Mouse (Mus musculus) CD4-positive naive resting alpha-beta T cell, adult 57 days (primary cell): ENCODE results near the gene Zfp113. TPM values are rescaled to one million over a fixed set of nuclear protein-coding genes. Genes with fewer than 3 reads are reported as not detected.

Source experiments
- total RNA-seq: library from RNA; stranded (reverse); gene quantifications from one replicate; pipeline ENCODE4 v1.2.4, GENCODE M21; 2023

The Zfp113 gene
- 13.7 TPM for total RNA-seq

DNA sequence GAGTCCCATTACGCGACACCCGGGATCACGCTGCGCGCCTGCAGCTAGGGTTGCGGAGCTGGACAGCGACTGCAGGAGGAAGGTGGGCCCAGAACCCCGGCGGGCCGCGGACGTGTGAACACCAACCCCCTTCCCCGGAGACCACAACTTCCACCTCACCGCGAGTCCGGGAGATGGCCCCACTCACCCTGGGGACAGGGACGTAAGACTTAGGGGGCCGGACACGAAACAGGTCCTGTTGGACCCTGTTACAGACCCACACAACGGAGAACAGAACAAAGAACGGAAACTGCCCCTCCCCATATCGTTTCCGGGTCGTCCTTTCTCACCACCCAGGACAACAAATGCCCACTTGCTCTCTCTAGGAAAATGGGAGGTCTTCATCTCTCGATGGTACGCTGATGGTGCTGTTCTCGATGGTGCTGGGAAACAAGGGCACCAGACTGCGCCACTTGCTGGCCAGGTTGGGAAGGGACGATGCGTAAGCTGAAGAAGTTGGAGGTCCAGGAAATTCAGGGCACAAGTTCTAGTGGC, at the start of gene Zfp113:
Gene Zfp113, minus strand, starts transcription at position 302 of the 534 bp plus-strand sequence.

DNA sequence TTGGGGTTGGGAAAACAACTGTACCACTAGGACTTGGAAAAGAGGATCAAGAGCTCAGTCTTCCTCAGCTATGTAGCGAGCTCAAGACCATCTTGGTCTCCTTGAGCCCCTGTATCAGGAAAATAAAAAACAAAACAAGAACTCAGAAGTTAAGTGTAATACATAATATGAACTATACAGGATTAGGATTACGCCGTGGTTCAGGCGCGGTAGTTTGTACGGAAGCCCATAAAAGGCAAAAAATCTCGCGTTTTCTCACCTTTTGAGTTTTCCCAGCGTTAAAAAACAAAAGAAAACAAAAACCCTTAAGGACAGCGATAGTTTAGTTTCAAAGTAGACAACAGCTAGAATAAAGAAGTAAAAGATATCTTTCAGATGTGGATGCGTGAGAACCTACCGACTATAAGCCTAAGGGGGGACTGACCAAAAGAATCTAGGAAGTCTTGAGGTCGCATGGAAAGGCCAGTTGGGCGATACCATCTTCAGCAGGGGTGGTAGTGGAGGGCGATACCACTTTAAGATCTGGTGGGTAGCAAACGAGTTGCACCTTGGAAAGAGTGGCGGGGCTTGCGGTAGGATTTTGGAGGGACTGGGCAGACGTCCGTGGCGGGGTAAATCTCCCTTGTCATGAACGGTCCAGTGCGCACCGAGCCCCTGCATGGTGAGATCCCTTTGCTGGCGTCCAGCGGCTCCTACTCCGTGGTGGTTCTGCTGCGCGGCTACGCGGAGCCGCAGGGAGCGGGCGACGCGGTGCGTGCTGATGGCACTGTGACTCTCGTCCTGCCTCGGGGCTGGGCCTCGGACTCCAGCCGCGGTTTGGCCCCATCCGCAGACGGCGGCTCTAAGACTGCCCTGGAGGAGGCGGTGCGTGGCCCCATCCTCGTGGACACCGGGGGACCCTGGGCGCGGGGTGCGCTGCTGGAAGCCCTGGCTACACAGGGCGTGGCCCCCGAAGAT, 38.5 kb upstream of the Zfp113 start, which contains the start of gene Mblac1:
Gene Mblac1, plus strand, starts transcription at position 544 of the 957 bp plus-strand sequence.

GRCm38 (mm10) chr5:138186950-138187638, 31.6 kb upstream of the Zfp113 start, which contains the start of the genes Taf6 and Cnpy4:
Taf6 (minus strand) TSS chr5:138187451.
Cnpy4 (plus strand) TSS chr5:138187485.

GRCm38 (mm10) chr5:138171695-138172491, 16.3 kb upstream of the Zfp113 start, which contains the start of the genes Ap4m1 and Mcm7:
Ap4m1 (plus strand) TSS chr5:138172002.
Mcm7 (minus strand) TSS chr5:138172422.

DNA sequence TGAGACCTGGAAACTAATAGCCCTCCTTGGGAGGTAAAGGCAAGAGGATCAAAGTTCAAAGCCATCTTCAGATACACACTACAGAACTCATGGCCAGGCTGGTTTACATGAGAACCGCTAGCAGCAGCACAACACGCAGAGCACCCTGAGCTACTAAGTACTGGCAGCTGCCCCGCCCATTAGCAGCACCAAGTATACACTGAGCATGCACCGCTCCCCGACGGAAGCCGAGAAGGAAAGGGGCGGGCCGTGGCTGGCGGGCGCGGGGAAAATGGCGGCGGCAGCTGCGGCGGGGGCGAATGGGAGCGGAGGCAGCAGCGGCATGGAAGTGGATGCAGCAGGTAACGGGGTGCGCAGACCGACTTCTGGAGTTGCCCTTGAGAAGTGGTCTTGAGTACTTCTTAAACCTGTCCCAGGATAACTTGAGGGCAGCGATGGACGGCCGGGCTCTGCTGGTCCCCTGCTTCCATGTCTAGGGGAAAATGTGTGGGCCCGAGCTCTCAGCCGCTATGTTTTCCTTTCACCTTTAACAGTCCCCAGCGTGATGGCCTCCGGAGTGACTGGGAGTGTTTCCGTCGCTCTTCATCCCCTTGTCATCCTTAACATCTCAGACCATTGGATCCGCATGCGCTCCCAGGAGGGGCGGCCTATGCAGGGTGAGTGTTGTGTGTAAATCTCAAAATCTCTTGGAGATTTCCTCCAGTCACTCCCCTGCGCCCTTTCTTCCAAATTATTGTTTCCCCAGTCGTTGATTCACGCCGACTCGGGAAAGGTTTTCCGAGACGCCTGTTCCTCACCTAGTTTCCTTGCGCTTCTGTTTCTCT, 5.5 kb upstream of the Zfp113 start, which contains the start of gene Cops6:
Gene Cops6, plus strand, starts transcription at position 230 of the 824 bp plus-strand sequence.

GRCm38 (mm10) chr5:138116255-138117198, 39.0 kb downstream of the Zfp113 start, which contains the start of gene Zscan21:
Zscan21 (plus strand) TSS chr5:138116903.

Other genes with a start within 250 kb of the Zfp113 start
- gene Cyp3a13, start 234.1 kb downstream of the Zfp113 start, total RNA-seq, result not detected
- not detected for gene Gjc3, start 192.6 kb downstream of the Zfp113 start, total RNA-seq
- gene Azgp1, start 174.2 kb downstream of the Zfp113 start, total RNA-seq, result not detected
- not detected for gene Smok3a, start 134.5 kb downstream of the Zfp113 start, total RNA-seq
- not detected for gene Smok3b, start 134.3 kb downstream of the Zfp113 start, total RNA-seq
- not detected for gene Smok3c, start 102.5 kb downstream of the Zfp113 start, total RNA-seq
- 25.9 TPM for gene Zkscan1, start 70.7 kb downstream of the Zfp113 start, total RNA-seq
- 13.7 TPM for gene Zscan21, start 38.8 kb downstream of the Zfp113 start, total RNA-seq
- gene Cops6, start 5.3 kb upstream of the Zfp113 start, total RNA-seq, result 48.1 TPM
- 22.8 TPM for gene Ap4m1, start 16.3 kb upstream of the Zfp113 start, total RNA-seq
- 76.6 TPM for gene Mcm7, start 16.7 kb upstream of the Zfp113 start, total RNA-seq
- gene Taf6, start 31.7 kb upstream of the Zfp113 start, total RNA-seq, result 26.7 TPM
- gene Cnpy4, start 31.7 kb upstream of the Zfp113 start, total RNA-seq, result 16.6 TPM
- 1.3 TPM for gene Mblac1, start 38.6 kb upstream of the Zfp113 start, total RNA-seq
- gene Nxpe5, start 70.2 kb upstream of the Zfp113 start, total RNA-seq, result not detected
- gene Lamtor4, start 99.7 kb upstream of the Zfp113 start, total RNA-seq, result 32.0 TPM
- 50.8 TPM for gene BC037034, start 108.3 kb upstream of the Zfp113 start, total RNA-seq
- gene Gal3st4, start 117.1 kb upstream of the Zfp113 start, total RNA-seq, result not detected
- not detected for gene Gm43720, start 124.2 kb upstream of the Zfp113 start, total RNA-seq
- gene Gpc2, start 124.3 kb upstream of the Zfp113 start, total RNA-seq, result 2.7 TPM
- not detected for gene Stag3, start 124.5 kb upstream of the Zfp113 start, total RNA-seq
- 1.7 TPM for gene Pvrig, start 186.2 kb upstream of the Zfp113 start, total RNA-seq